Mouse (Mus musculus) MEL (cell line): Measurements from ENCODE around the gene Gm15446.

Experiments used
- CHD2 ChIP-seq: IDR thresholded peaks from 2 replicates; pipeline ENCODE4 v1.6.1; 2011; ENCODE audit warnings: low read length, improper control_type of control experiment
- CTCF ChIP-seq, 3 experiments: IDR thresholded peaks in 2 of 3; conservative IDR thresholded peaks in 1 of 3; 2 replicates each; pipeline ENCODE4 v1.5.1; 2011 to 2012; ENCODE audit warnings: low read length in 3 of 3, low read depth in 2 of 3, mild to moderate bottlenecking in 2 of 3, improper control_type of control experiment in 1 of 3, inconsistent platforms in 1 of 3, mixed read lengths in 1 of 3, moderate library complexity in 1 of 3; ENCODE audit not compliant: control insufficient read depth in 1 of 3, insufficient read depth in 1 of 3, poor library complexity in 1 of 3, severe bottlenecking in 1 of 3
- GATA1 ChIP-seq: IDR thresholded peaks from 2 replicates; pipeline ENCODE4 v1.6.1; 2011; ENCODE audit warnings: low read depth, low read length, improper control_type of control experiment
- MAX ChIP-seq: IDR thresholded peaks from 2 replicates; pipeline ENCODE4 v1.6.1; 2011; ENCODE audit warnings: low read length, improper control_type of control experiment
- SMC3 ChIP-seq: IDR thresholded peaks from 2 replicates; pipeline ENCODE4 v1.6.1; 2011; ENCODE audit warnings: low read depth, low read length, improper control_type of control experiment
- TAL1 ChIP-seq: IDR thresholded peaks from 2 replicates; pipeline ENCODE4 v1.6.1; 2012; ENCODE audit warnings: mild to moderate bottlenecking, inconsistent platforms, low read length, moderate library complexity, mixed read lengths

GRCm38 (mm10) chr5:109950281-109950680 lies 27.1 kb downstream of the Gm15446 start:
- TF ChIP-seq TAL1 (no peak), SMC3 (no peak), CTCF (IDR thresholded peaks at IDR 0.05 in 2 of 3, conservative IDR thresholded peaks at IDR 0.05 in 1 of 3; ENCODE audit: control insufficient read depth in 1 of 3, insufficient read depth in 1 of 3, low read depth in 2 of 3, low read length in 3 of 3, poor library complexity in 1 of 3, severe bottlenecking in 1 of 3) (no peak), CHD2 (no peak), GATA1 (no peak), MAX (no peak)
